Mouse (Mus musculus): ENCODE measurements around the gene Ddx21. TPM values are rescaled to one million over a fixed set of nuclear protein-coding genes. Genes with fewer than 3 reads are reported as not detected.

Gene Ddx21
- polyA plus RNA-seq, 1 experiment from 2014 or later, result 14.2 TPM

- no peaks in the 10 kb centered on the region for H3K36me3 ChIP-seq (ENCODE audit: control insufficient read depth, insufficient read depth, low read length)
- H3K4me1 ChIP-seq (ENCODE audit: control insufficient read depth, insufficient read depth, low read length), result no peaks in the 10 kb centered on the region
- no peak overlapping the region for H3K9ac ChIP-seq (ENCODE audit: low read depth, low read length)
- H3K4me2 ChIP-seq (ENCODE audit: low read length), result no peak overlapping the region
- H3K27me3 ChIP-seq (ENCODE audit: control insufficient read depth, insufficient read depth, low read depth, low read length), result no peaks in the 10 kb centered on the region
- no peak for ATAC-seq
- no peak overlapping the region for H3K4me3 ChIP-seq (ENCODE audit: low read depth, low read length)
- WGBS, result 95% methylated on average over 12 of the region's 12 CpGs
- H3K27ac ChIP-seq (ENCODE audit: low read length), result no peak overlapping the region
- H3K9me3 ChIP-seq (replicated peaks; ENCODE audit: control insufficient read depth, low read length, poor library complexity, severe bottlenecking), result no peaks in the 10 kb centered on the region
These were observed 60.6 kb downstream of the Ddx21 start for GRCm38 (mm10) chr10:62541499-62541898.

DNA sequence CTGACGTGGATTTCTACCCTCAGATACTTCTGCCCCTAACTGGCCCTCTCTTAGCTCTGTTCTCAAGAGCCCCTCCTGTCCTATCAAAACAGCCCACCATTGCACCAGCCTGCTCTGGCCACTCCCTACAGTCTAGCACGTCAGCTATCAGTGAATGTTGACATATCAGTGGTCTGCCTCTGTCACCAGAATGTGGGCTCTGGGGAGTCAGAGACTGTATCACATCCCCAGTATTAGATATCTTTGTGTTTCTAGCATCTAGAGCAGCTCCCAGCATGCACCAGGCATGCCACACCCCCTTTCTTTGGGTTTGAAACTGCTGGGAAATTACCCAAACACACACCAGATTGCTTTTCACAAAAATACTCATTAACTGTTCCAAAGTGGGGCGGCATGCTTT lies 61.3 kb downstream of the Ddx21 start:
- Histone ChIP-seq H3K4me1 (ENCODE audit: control insufficient read depth, insufficient read depth, low read length) (no peaks in the 10 kb centered on the region), H3K27ac (ENCODE audit: low read length) (no peak overlapping the region), H3K9ac (ENCODE audit: low read depth, low read length) (no peak overlapping the region), H3K27me3 (ENCODE audit: control insufficient read depth, insufficient read depth, low read depth, low read length) (no peaks in the 10 kb centered on the region), H3K36me3 (ENCODE audit: control insufficient read depth, insufficient read depth, low read length) (no peaks in the 10 kb centered on the region), H3K4me3 (ENCODE audit: low read depth, low read length) (no peak overlapping the region), H3K9me3 (replicated peaks; ENCODE audit: control insufficient read depth, low read length, poor library complexity, severe bottlenecking) (no peaks in the 10 kb centered on the region), H3K4me2 (ENCODE audit: low read length) (no peak overlapping the region)
- ATAC-seq, result no peak
- 76% methylated on average over 3 of the region's 3 CpGs for WGBS

DNA sequence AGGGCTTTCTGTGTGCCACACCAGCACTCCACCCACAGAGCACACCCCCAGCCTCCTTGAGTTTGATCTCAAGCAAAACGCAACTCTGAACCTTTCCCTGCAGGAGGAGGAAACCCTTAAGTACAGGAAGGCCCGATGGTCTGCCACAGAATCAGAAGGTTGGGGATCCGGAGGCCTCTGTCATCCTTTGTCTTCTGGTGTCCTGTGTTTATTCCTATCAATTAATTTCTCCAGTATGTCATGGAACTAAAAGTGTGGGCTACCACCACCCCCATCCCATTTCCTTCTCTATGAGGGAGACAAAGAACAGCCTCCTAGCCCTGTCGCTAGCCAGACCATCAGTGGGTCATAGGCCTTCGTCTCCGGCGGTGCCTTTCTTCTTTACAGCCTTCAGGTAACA lies 67.6 kb downstream of the Ddx21 start:
- Histone ChIP-seq H3K4me1 (ENCODE audit: control insufficient read depth, insufficient read depth, low read length) (no peaks in the 10 kb centered on the region), H3K4me3 (ENCODE audit: low read depth, low read length) (no peak overlapping the region), H3K36me3 (ENCODE audit: control insufficient read depth, insufficient read depth, low read length) (no peaks in the 10 kb centered on the region), H3K9me3 (replicated peaks; ENCODE audit: control insufficient read depth, low read length, poor library complexity, severe bottlenecking) (no peaks in the 10 kb centered on the region), H3K27me3 (ENCODE audit: control insufficient read depth, insufficient read depth, low read depth, low read length) (no peaks in the 10 kb centered on the region), H3K9ac (ENCODE audit: low read depth, low read length) (no peak overlapping the region), H3K27ac (ENCODE audit: low read length) (no peak overlapping the region), H3K4me2 (ENCODE audit: low read length) (no peak overlapping the region)
- 83% methylated on average over 7 of the region's 7 CpGs for WGBS
- ATAC-seq, result no peak

DNA sequence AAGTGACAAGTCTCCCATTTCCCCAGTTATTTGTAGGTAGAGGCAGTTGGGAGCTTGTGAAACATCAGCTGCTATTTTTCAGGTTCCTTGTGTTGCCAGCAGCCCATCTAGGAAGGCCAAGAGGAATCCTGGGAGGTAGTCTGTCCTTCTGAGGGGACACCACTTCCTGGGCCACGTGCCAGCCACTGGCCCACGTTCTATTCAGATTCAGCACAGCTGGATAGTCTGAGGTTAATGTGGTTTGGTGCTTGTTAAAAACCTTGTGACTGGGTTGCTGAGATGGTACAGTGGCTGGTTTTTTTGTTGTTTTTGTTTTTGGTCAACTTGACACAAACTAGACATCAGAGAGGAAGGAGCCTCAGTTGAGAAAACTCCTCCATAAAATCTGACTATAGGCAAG lies 69.2 kb downstream of the Ddx21 start:
- no peak overlapping the region for H3K9ac ChIP-seq (ENCODE audit: low read depth, low read length)
- no peak for ATAC-seq
- no peaks in the 10 kb centered on the region for H3K27me3 ChIP-seq (ENCODE audit: control insufficient read depth, insufficient read depth, low read depth, low read length)
- H3K4me2 ChIP-seq (ENCODE audit: low read length), result no peak overlapping the region
- H3K27ac ChIP-seq (ENCODE audit: low read length), result no peak overlapping the region
- H3K4me1 ChIP-seq (ENCODE audit: control insufficient read depth, insufficient read depth, low read length), result no peaks in the 10 kb centered on the region
- H3K4me3 ChIP-seq (ENCODE audit: low read depth, low read length), result no peak overlapping the region
- 70% methylated on average over 2 of the region's 2 CpGs for WGBS
- no peaks in the 10 kb centered on the region for H3K9me3 ChIP-seq (replicated peaks; ENCODE audit: control insufficient read depth, low read length, poor library complexity, severe bottlenecking)
- H3K36me3 ChIP-seq (ENCODE audit: control insufficient read depth, insufficient read depth, low read length), result no peaks in the 10 kb centered on the region

Other genes starting within 250 kb of the Ddx21 start
- 142 and 155 TPM in 2 replicates for gene Hk1, start 222.4 kb downstream of the Ddx21 start, polyA plus RNA-seq (2015; fragmentation: Nextera tagmentation; extraction: Ambion mirVana)
- gene Hkdc1, start 179.8 kb downstream of the Ddx21 start, polyA plus RNA-seq (2015; fragmentation: Nextera tagmentation; extraction: Ambion mirVana), result 0.37 and 0.51 TPM in 2 replicates
- 1.2 and 1.4 TPM in 2 replicates for gene 4930507D05Rik, start 152.8 kb downstream of the Ddx21 start, polyA plus RNA-seq (2015; fragmentation: Nextera tagmentation; extraction: Ambion mirVana)
- 18.6 and 19.4 TPM in 2 replicates for gene Supv3l1, start 152.5 kb downstream of the Ddx21 start, polyA plus RNA-seq (2015; fragmentation: Nextera tagmentation; extraction: Ambion mirVana)
- gene Vps26a, start 115.5 kb downstream of the Ddx21 start, polyA plus RNA-seq (2015; fragmentation: Nextera tagmentation; extraction: Ambion mirVana), result 55.9 and 59.0 TPM in 2 replicates
- 9.4 and 9.6 TPM in 2 replicates for gene Srgn, start 74.8 kb downstream of the Ddx21 start, polyA plus RNA-seq (2015; fragmentation: Nextera tagmentation; extraction: Ambion mirVana)
- 72.0 and 72.9 TPM in 2 replicates for gene Kif1bp, start 23.8 kb downstream of the Ddx21 start, polyA plus RNA-seq (2015; fragmentation: Nextera tagmentation; extraction: Ambion mirVana)
- 89.4 and 96.8 TPM in 2 replicates for gene Ddx50, start 48.9 kb upstream of the Ddx21 start, polyA plus RNA-seq (2015; fragmentation: Nextera tagmentation; extraction: Ambion mirVana)
- 3.5 and 5.4 TPM in 2 replicates for gene Stox1, start 123.8 kb upstream of the Ddx21 start, polyA plus RNA-seq (2015; fragmentation: Nextera tagmentation; extraction: Ambion mirVana)
- gene Ccar1, start 190.0 kb upstream of the Ddx21 start, polyA plus RNA-seq (2015; fragmentation: Nextera tagmentation; extraction: Ambion mirVana), result 88.7 and 102 TPM in 2 replicates